Mouse (Mus musculus) embryonic facial prominence, embryonic 13.5 days (tissue): Measurements from ENCODE around the gene Gsto1. TPM values are rescaled to one million over a fixed set of nuclear protein-coding genes. Genes with fewer than 3 reads are reported as not detected.
A peak's percentile ranks its signal among the peaks of the same experiment; 100 is the strongest.

ENCODE experiments used
- ATAC-seq: fragments of 200-750 bp; cut with Nextera tagmentation; 2 replicates; pipeline ENCODE4 v1.8.0; 2017; ENCODE audit warnings: low read depth; ENCODE audit not compliant: insufficient number of reproducible peaks, insufficient read depth, low FRiP score, low TSS enrichment
- H3K27ac ChIP-seq: fragments of 300-500 bp; sonication (generic); 2 replicates; pipeline ENCODE4 v1.5.1; 2015; ENCODE audit warnings: moderate library complexity, mild to moderate bottlenecking, inconsistent platforms
- H3K27me3 ChIP-seq: fragments of 300-500 bp; sonication (generic); 2 replicates; pipeline ENCODE4 v1.6.1; 2015; ENCODE audit warnings: mild to moderate bottlenecking, inconsistent platforms
- H3K36me3 ChIP-seq: fragments of 300-500 bp; sonication (generic); 2 replicates; pipeline ENCODE4 v1.6.1; 2015; ENCODE audit warnings: mild to moderate bottlenecking, inconsistent platforms
- H3K4me1 ChIP-seq: fragments of 300-500 bp; sonication (generic); 2 replicates; pipeline ENCODE4 v1.6.1; 2015; ENCODE audit warnings: inconsistent platforms
- H3K4me2 ChIP-seq: fragments of 300-500 bp; sonication (generic); 2 replicates; pipeline ENCODE4 v1.6.1; 2015; ENCODE audit warnings: moderate library complexity, mild to moderate bottlenecking, inconsistent platforms
- H3K4me3 ChIP-seq: fragments of 300-500 bp; sonication (generic); 2 replicates; pipeline ENCODE4 v1.5.1; 2015; ENCODE audit warnings: mild to moderate bottlenecking, inconsistent platforms
- H3K9ac ChIP-seq: fragments of 300-500 bp; sonication (generic); 2 replicates; pipeline ENCODE4 v1.6.1; 2015; ENCODE audit warnings: mild to moderate bottlenecking, inconsistent platforms
- H3K9me3 ChIP-seq: fragments of 300-500 bp; sonication (generic); 2 replicates; pipeline ENCODE4 v1.6.1; 2016; ENCODE audit warnings: inconsistent platforms
- WGBS: fragments of 180-500 bp; shearing (Covaris S2); methylation state at CpG from one replicate; pipeline ENCODE4 v1.1.7; 2015; ENCODE audit warnings: mixed read lengths; 5-methylcytosine and 5-hydroxymethylcytosine counted together
- polyA plus RNA-seq: library from polyadenylated mRNA; unstranded; fragments of >200 nt; fragmentation: Nextera tagmentation; extraction: Ambion mirVana; gene quantifications from 2 replicates; pipeline ENCODE4 v1.2.1, GENCODE M21; 2015

Gene Gsto1
- polyA plus RNA-seq, 1 experiment from 2014 or later: 149 TPM

- H3K36me3 ChIP-seq: peaks cover 45% of the 10 kb centered on the region
- no peak for ATAC-seq
- H3K27me3 ChIP-seq: no peaks in the 10 kb centered on the region
- H3K27ac ChIP-seq: no peak overlapping the region
- WGBS: 91% methylated on average over 3 of the region's 3 CpGs
- no peak overlapping the region for H3K9ac ChIP-seq
- no peak overlapping the region for H3K4me3 ChIP-seq
- H3K4me1 ChIP-seq: peaks cover 8% of the 10 kb centered on the region; the same call in 1 of the 2 replicates
- no peaks in the 10 kb centered on the region for H3K9me3 ChIP-seq
- H3K4me2 ChIP-seq: no peak overlapping the region
Measured at GRCm38 (mm10) chr19:47862581-47862980, 7.8 kb downstream of the Gsto1 start.

- H3K4me1 ChIP-seq: peaks cover 12% of the 10 kb centered on the region
- H3K4me3 ChIP-seq: no peak overlapping the region
- H3K9me3 ChIP-seq: no peaks in the 10 kb centered on the region
- H3K27me3 ChIP-seq: no peaks in the 10 kb centered on the region
- WGBS: 94% methylated on average over 9 of the region's 9 CpGs
- no peak for ATAC-seq
- H3K9ac ChIP-seq: no peak overlapping the region
- H3K27ac ChIP-seq: no peak overlapping the region
- peaks cover 30% of the 10 kb centered on the region for H3K36me3 ChIP-seq
- H3K4me2 ChIP-seq: no peak overlapping the region
Measured at GRCm38 (mm10) chr19:47864051-47864450, 9.3 kb downstream of the Gsto1 start.

GRCm38 (mm10) chr19:47864721-47865120 is 10.0 kb downstream of the Gsto1 start:
- ATAC-seq: no peak
- Histone ChIP-seq H3K9ac (peak overlapping the region; percentile 88), H3K4me2 (peak overlapping the region; percentile 74), H3K4me1 (peaks cover 14% of the 10 kb centered on the region), H3K4me3 (peak overlapping the region; percentile 67), H3K27me3 (no peaks in the 10 kb centered on the region), H3K27ac (no peak overlapping the region), H3K36me3 (peaks cover 24% of the 10 kb centered on the region), H3K9me3 (no peaks in the 10 kb centered on the region)
- 86% methylated on average over 7 of the region's 7 CpGs for WGBS

- under 1% methylated on average over 49 of the region's 49 CpGs for WGBS
- Histone ChIP-seq H3K36me3 (peaks cover 23% of the 10 kb centered on the region), H3K27me3 (no peaks in the 10 kb centered on the region), H3K4me3 (peak within 1 kb of the TSS; percentile 67), H3K9me3 (no peaks in the 10 kb centered on the region), H3K4me2 (peak within 1 kb of the TSS; percentile 74), H3K4me1 (peaks cover 14% of the 10 kb centered on the region), H3K27ac (peak within 1 kb of the TSS; percentile 87), H3K9ac (peak within 1 kb of the TSS; percentile 88)
- peak; percentile 100 for ATAC-seq
Measured at GRCm38 (mm10) chr19:47865353-47865947, 10.7 kb downstream of the Gsto1 start, which contains the start of gene Gsto2. Gene Gsto2 (plus strand): TSS chr19:47865534.

DNA sequence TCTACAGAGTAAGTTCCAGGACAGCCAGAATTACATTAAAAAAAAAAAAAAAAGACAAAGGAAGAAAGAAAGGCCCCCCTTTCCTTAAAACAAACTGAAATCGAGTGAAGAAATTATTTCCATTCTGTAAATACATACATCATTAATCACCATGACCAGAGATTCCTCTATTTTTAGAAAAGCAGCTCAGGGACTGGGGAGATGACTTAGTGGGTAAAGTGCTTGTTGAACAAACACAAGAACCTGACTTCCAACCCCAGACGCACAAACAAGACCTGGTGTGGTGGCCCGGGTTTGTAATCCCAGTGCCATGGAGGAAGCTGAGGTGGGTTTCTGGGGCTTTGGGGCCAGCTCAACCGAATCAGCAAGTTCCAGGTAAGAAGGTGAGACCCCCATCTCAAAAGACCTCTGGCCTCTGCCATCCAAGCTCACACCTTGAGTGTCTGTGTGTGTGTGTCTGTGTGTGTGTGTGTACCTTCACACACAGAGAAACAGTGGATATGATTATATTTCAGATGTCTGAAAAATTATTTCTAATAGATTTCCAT is 12.9 kb downstream of the Gsto1 start:
- H3K4me3 ChIP-seq: no peak overlapping the region
- no peak overlapping the region for H3K9ac ChIP-seq
- H3K27me3 ChIP-seq: no peaks in the 10 kb centered on the region
- H3K9me3 ChIP-seq: no peaks in the 10 kb centered on the region
- peaks cover 14% of the 10 kb centered on the region for H3K4me1 ChIP-seq
- no peak overlapping the region for H3K4me2 ChIP-seq
- H3K36me3 ChIP-seq: peaks cover 10% of the 10 kb centered on the region
- no peak overlapping the region for H3K27ac ChIP-seq
- WGBS: 77% methylated on average over 4 of the region's 4 CpGs
- ATAC-seq: no peak

DNA sequence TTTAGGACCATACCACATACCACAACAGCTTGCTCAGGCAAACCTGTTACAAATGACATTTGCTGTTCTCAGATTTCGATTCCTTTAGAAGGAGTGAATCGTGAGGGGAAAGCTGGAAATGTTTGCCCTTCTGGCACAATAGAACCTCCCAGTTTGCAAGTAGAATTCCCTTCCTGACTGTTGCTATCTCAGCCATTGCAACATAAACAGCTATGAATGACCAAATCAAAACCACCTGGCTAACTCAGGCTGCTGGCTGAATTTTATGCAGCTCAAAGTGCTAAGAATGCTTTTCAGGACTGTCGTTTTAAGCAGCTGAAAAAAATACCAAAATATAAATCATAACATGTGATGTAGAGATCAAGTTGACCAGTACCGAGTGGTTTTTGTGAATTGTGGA is 14.2 kb downstream of the Gsto1 start:
- H3K9ac ChIP-seq: no peak overlapping the region
- no peak overlapping the region for H3K4me3 ChIP-seq
- 23% methylated on average over 4 of the region's 4 CpGs for WGBS
- H3K27ac ChIP-seq: peak overlapping the region; percentile 22; the same call in 1 of the 2 replicates
- no peaks in the 10 kb centered on the region for H3K27me3 ChIP-seq
- no peaks in the 10 kb centered on the region for H3K9me3 ChIP-seq
- H3K36me3 ChIP-seq: peaks cover 6% of the 10 kb centered on the region
- ATAC-seq: no peak
- no peak overlapping the region for H3K4me2 ChIP-seq
- peaks cover 14% of the 10 kb centered on the region for H3K4me1 ChIP-seq

GRCm38 (mm10) chr19:47869516-47869915 is 14.7 kb downstream of the Gsto1 start:
- Histone ChIP-seq H3K9me3 (no peaks in the 10 kb centered on the region), H3K9ac (no peak overlapping the region), H3K27me3 (no peaks in the 10 kb centered on the region), H3K36me3 (no peaks in the 10 kb centered on the region), H3K27ac (no peak overlapping the region), H3K4me1 (peaks cover 14% of the 10 kb centered on the region), H3K4me2 (no peak overlapping the region), H3K4me3 (no peak overlapping the region)
- 50% methylated on average over 3 of the region's 3 CpGs for WGBS
- ATAC-seq: no peak

- WGBS: 69% methylated on average over 7 of the region's 7 CpGs
- Histone ChIP-seq H3K27ac (no peak overlapping the region), H3K27me3 (no peaks in the 10 kb centered on the region), H3K9ac (no peak overlapping the region), H3K4me1 (peaks cover 10% of the 10 kb centered on the region), H3K9me3 (no peaks in the 10 kb centered on the region), H3K36me3 (no peaks in the 10 kb centered on the region), H3K4me3 (no peak overlapping the region), H3K4me2 (no peak overlapping the region)
- no peak for ATAC-seq
Measured at GRCm38 (mm10) chr19:47870102-47870666, 15.4 kb downstream of the Gsto1 start.

- no peaks in the 10 kb centered on the region for H3K9me3 ChIP-seq
- no peak overlapping the region for H3K9ac ChIP-seq
- no peak overlapping the region for H3K27ac ChIP-seq
- 23% methylated on average over 10 of the region's 10 CpGs for WGBS
- no peak overlapping the region for H3K4me2 ChIP-seq
- peaks cover 6% of the 10 kb centered on the region for H3K4me1 ChIP-seq
- H3K27me3 ChIP-seq: no peaks in the 10 kb centered on the region; the same call in 1 of the 2 replicates
- no peak overlapping the region for H3K4me3 ChIP-seq
- no peaks in the 10 kb centered on the region for H3K36me3 ChIP-seq
- no peak for ATAC-seq
Measured at GRCm38 (mm10) chr19:47871515-47871914, 16.7 kb downstream of the Gsto1 start.

GRCm38 (mm10) chr19:47876252-47876651 is 21.5 kb downstream of the Gsto1 start:
- 82% methylated on average over 15 of the region's 15 CpGs for WGBS
- Histone ChIP-seq H3K4me3 (no peak overlapping the region), H3K9ac (no peak overlapping the region), H3K27ac (no peak overlapping the region), H3K9me3 (no peaks in the 10 kb centered on the region), H3K27me3 (no peaks in the 10 kb centered on the region; the same call in 1 of the 2 replicates), H3K36me3 (no peaks in the 10 kb centered on the region), H3K4me2 (no peak overlapping the region), H3K4me1 (0 out of 2 replicates have a peak, but pooled peaks cover 4% of the 10 kb centered on the region)
- ATAC-seq: no peak

- H3K27ac ChIP-seq: no peak overlapping the region
- H3K36me3 ChIP-seq: no peaks in the 10 kb centered on the region
- peaks cover 22% of the 10 kb centered on the region for H3K4me1 ChIP-seq
- ATAC-seq: no peak
- H3K27me3 ChIP-seq: no peaks in the 10 kb centered on the region; the same call in 1 of the 2 replicates
- H3K9me3 ChIP-seq: no peaks in the 10 kb centered on the region
- WGBS: 79% methylated on average over 7 of the region's 7 CpGs
- H3K4me2 ChIP-seq: no peak overlapping the region
- no peak overlapping the region for H3K9ac ChIP-seq
- no peak overlapping the region for H3K4me3 ChIP-seq
Measured at GRCm38 (mm10) chr19:47881538-47881937, 26.8 kb downstream of the Gsto1 start.
